In genomic region chr15:30275721-30276120, GRCm38 (mm10) we compare ENCODE assay signal across 15 mouse cellular contexts.
"Had no signal": no experiment of that assay in that cellular context is flagged by ENCODE, and none has a peak within 500 bp of the region (broad histone marks: within the 10 kb centered on the region; RNA-seq: fewer than 3 reads in every experiment).

No protein-coding gene starts in this region.

- H3K4me1 ChIP-seq: liver, embryonic 13.5 days; midbrain, embryonic 15.5 days had no signal

- ATAC-seq: midbrain, embryonic 15.5 days had no signal

- H3K9me3 ChIP-seq: liver, embryonic 13.5 days; midbrain, embryonic 15.5 days; neural tube, embryonic 13.5 days had no signal

- H3K27me3 ChIP-seq: liver, embryonic 13.5 days; midbrain, embryonic 15.5 days; neural tube, embryonic 13.5 days had no signal

- H3K4me3 ChIP-seq: layer of hippocampus, adult 2 months; left cerebral cortex, adult 2 months; liver, embryonic 13.5 days; midbrain, embryonic 15.5 days; myocyte; neural tube, embryonic 13.5 days had no signal

- DNase-seq: kidney, postnatal 25 days; layer of hippocampus, postnatal 36 days; liver, embryonic 13.5 days; lung, adult 2 months; lung, postnatal 14 days; lung, postnatal 4 days; thymus, postnatal 25 days had no signal

- H3K36me3 ChIP-seq: liver, embryonic 13.5 days; midbrain, embryonic 15.5 days; neural tube, embryonic 13.5 days had no signal

- H3K9ac ChIP-seq: liver, embryonic 13.5 days; midbrain, embryonic 15.5 days; neural tube, embryonic 13.5 days had no signal

- H3K27ac ChIP-seq: kidney, postnatal 0 days; layer of hippocampus, adult 2 months; left cerebral cortex, adult 2 months; liver, embryonic 13.5 days; midbrain, embryonic 15.5 days; neural tube, embryonic 13.5 days; stomach, postnatal 0 days had no signal

- H3K4me2 ChIP-seq: liver, embryonic 13.5 days; midbrain, embryonic 11.5 days; midbrain, embryonic 15.5 days; neural tube, embryonic 13.5 days had no signal
